Mouse (Mus musculus) intestine, embryonic 14.5 days (tissue): ENCODE results near the gene Hsd17b10. TPM values are rescaled to one million over a fixed set of nuclear protein-coding genes. Genes with fewer than 3 reads are reported as not detected.

Source experiments
- ATAC-seq: fragments of 200-750 bp; cut with Nextera tagmentation; replicated peaks from 2 replicates; pipeline ENCODE4 v1.8.0; 2017; ENCODE audit warnings: low read depth, moderate number of reproducible peaks, moderate TSS enrichment, moderate library complexity; ENCODE audit not compliant: low FRiP score, low TSS enrichment
- DNase-seq: peaks from one replicate; pipeline ENCODE4 v3.0.0-alpha.2; 2018; ENCODE audit warnings: low spot score
- H3K27ac ChIP-seq: fragments of 300-500 bp; sonication (generic); 2 replicates; pipeline ENCODE4 v1.5.1; 2014; ENCODE audit warnings: low read depth, mild to moderate bottlenecking, control low read depth
- H3K27me3 ChIP-seq: fragments of 300-500 bp; sonication (generic); replicated peaks from 2 replicates; pipeline ENCODE4 v1.6.1; 2014; ENCODE audit warnings: low read length, control low read depth; ENCODE audit not compliant: control insufficient read depth, insufficient read depth
- H3K36me3 ChIP-seq: fragments of 300-500 bp; sonication (generic); 2 replicates; pipeline ENCODE4 v1.6.1; 2014; ENCODE audit warnings: low read length, control low read depth; ENCODE audit not compliant: control insufficient read depth, insufficient read depth
- H3K4me1 ChIP-seq: fragments of 300-500 bp; sonication (generic); replicated peaks from 2 replicates; pipeline ENCODE4 v1.6.1; 2014; ENCODE audit warnings: low read length, control low read depth, mixed read lengths; ENCODE audit not compliant: control insufficient read depth, insufficient read depth
- H3K4me2 ChIP-seq: fragments of 300-500 bp; sonication (generic); 2 replicates; pipeline ENCODE4 v1.6.1; 2014; ENCODE audit warnings: low read length
- H3K4me3 ChIP-seq: fragments of 300-500 bp; sonication (generic); 2 replicates; pipeline ENCODE4 v1.5.1; 2014; ENCODE audit warnings: low read depth, low read length, control low read depth, mixed read lengths
- H3K9ac ChIP-seq: fragments of 300-500 bp; sonication (generic); 2 replicates; pipeline ENCODE4 v1.6.1; 2014; ENCODE audit warnings: mild to moderate bottlenecking, low read length
- H3K9me3 ChIP-seq: fragments of 300-500 bp; sonication (generic); 2 replicates; pipeline ENCODE4 v1.6.1; 2016; ENCODE audit warnings: low read length, control low read depth; ENCODE audit not compliant: control insufficient read depth
- WGBS: fragments of 180-500 bp; shearing (Covaris S2); extraction: QIAGEN DNeasy Blood & Tissue Kit; methylation state at CpG from one replicate; pipeline ENCODE4 v1.1.7; 2014; 5-methylcytosine and 5-hydroxymethylcytosine counted together
- polyA plus RNA-seq: library from polyadenylated mRNA; unstranded; fragments of >200 nt; fragmentation: Nextera tagmentation; extraction: Ambion mirVana; gene quantifications from 2 replicates; pipeline ENCODE4 v1.2.1, GENCODE M21; 2014

Gene Hsd17b10
- polyA plus RNA-seq, 1 experiment from 2014 or later, result 217 TPM

DNA sequence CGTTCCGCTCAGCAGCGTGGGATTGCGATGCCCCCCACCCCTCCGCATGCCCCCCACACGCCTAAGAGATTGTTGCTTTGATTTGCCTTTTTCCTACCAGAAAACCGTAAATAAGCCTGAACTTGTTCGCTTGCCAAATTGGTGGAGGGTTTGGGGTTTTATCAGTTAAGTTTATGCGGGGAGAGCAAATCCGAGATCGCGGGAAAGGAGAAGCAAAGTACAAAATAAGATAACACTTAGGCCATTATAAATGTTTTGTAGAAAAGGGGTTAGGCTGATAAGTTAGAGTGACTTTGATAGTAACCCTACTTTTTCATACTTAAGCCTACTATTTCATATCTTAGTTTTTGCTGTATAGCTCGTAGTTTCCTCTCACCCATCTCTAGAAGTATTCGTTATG, 15.5 kb downstream of the Hsd17b10 start:
- Histone ChIP-seq H3K9me3 (no peaks in the 10 kb centered on the region), H3K4me3 (peak overlapping the region; percentile 55), H3K27ac (peak overlapping the region; percentile 91; the same call in 1 of the 2 replicates), H3K4me1 (no peaks in the 10 kb centered on the region), H3K4me2 (peak overlapping the region; percentile 53), H3K27me3 (0 out of 2 replicates have a peak, but pooled peaks cover 3% of the 10 kb centered on the region), H3K9ac (peak overlapping the region; percentile 72), H3K36me3 (no peaks in the 10 kb centered on the region)
- ATAC-seq, result no peak
- no peak for DNase-seq
- 18% methylated on average over 14 of the region's 14 CpGs for WGBS

GRCm38 (mm10) chrX:152019294-152019693, 17.6 kb downstream of the Hsd17b10 start:
- no peak for DNase-seq
- no peak overlapping the region for H3K4me2 ChIP-seq
- H3K27ac ChIP-seq, result no peak overlapping the region
- H3K4me3 ChIP-seq, result no peak overlapping the region
- H3K36me3 ChIP-seq, result peaks cover 8% of the 10 kb centered on the region; the same call in 1 of the 2 replicates
- no peaks in the 10 kb centered on the region for H3K9me3 ChIP-seq
- 91% methylated on average over 2 of the region's 2 CpGs for WGBS
- H3K4me1 ChIP-seq, result no peaks in the 10 kb centered on the region
- 0 out of 2 replicates have a peak, but pooled peaks cover 3% of the 10 kb centered on the region for H3K27me3 ChIP-seq
- H3K9ac ChIP-seq, result no peak overlapping the region
- no peak for ATAC-seq

- no peak for ATAC-seq
- H3K9me3 ChIP-seq, result no peaks in the 10 kb centered on the region
Measured at GRCm38 (mm10) chrX:152039865-152040264, 38.2 kb downstream of the Hsd17b10 start.

GRCm38 (mm10) chrX:152047230-152047629, 45.6 kb downstream of the Hsd17b10 start:
- Histone ChIP-seq H3K4me3 (no peak overlapping the region), H3K27me3 (no peaks in the 10 kb centered on the region; the same call in 1 of the 2 replicates), H3K9me3 (no peaks in the 10 kb centered on the region), H3K27ac (no peak overlapping the region), H3K4me2 (no peak overlapping the region), H3K9ac (no peak overlapping the region), H3K36me3 (peaks cover 16% of the 10 kb centered on the region; the same call in 1 of the 2 replicates), H3K4me1 (no peaks in the 10 kb centered on the region)
- ATAC-seq (no peak), DNase-seq (no peak)

More at GRCm38 (mm10) chrX:152039865-152040264, 38.2 kb downstream of the Hsd17b10 start:
- Histone ChIP-seq H3K27me3 (peaks cover 14% of the 10 kb centered on the region; the same call in 1 of the 2 replicates), H3K27ac (no peak overlapping the region), H3K4me2 (no peak overlapping the region), H3K4me1 (no peaks in the 10 kb centered on the region), H3K36me3 (peaks cover 31% of the 10 kb centered on the region), H3K4me3 (no peak overlapping the region), H3K9ac (no peak overlapping the region)
- no peak for DNase-seq

GRCm38 (mm10) chrX:152052546-152052945, 50.9 kb downstream of the Hsd17b10 start:
- Histone ChIP-seq H3K9ac (no peak overlapping the region), H3K4me3 (no peak overlapping the region), H3K4me1 (no peaks in the 10 kb centered on the region), H3K9me3 (no peaks in the 10 kb centered on the region), H3K36me3 (peaks cover 5% of the 10 kb centered on the region; the same call in 1 of the 2 replicates), H3K27me3 (peaks cover 5% of the 10 kb centered on the region; the same call in 1 of the 2 replicates), H3K4me2 (no peak overlapping the region), H3K27ac (no peak overlapping the region)
- ATAC-seq (no peak), DNase-seq (no peak)
- 79% methylated on average over 3 of the region's 3 CpGs for WGBS

Other genes starting within 250 kb of the Hsd17b10 start
- 63.3 and 66.5 TPM in 2 replicates for gene Huwe1, start 201.0 kb upstream of the Hsd17b10 start, polyA plus RNA-seq
- 2.4 and 3.2 TPM in 2 replicates for gene Ribc1, start 14.4 kb downstream of the Hsd17b10 start, polyA plus RNA-seq
- 91.5 and 101 TPM in 2 replicates for gene Smc1a, start 14.6 kb downstream of the Hsd17b10 start, polyA plus RNA-seq
- gene Iqsec2, start 142.4 kb downstream of the Hsd17b10 start, polyA plus RNA-seq, result 3.4 and 3.5 TPM in 2 replicates
- 31.9 and 37.4 TPM in 2 replicates for gene Kdm5c, start 231.2 kb downstream of the Hsd17b10 start, polyA plus RNA-seq